Mouse (Mus musculus): Measurements from ENCODE around the gene Irgm1.
"Not testable (repeated sequence)": the region's sequence is repeated elsewhere in the genome, so short reads cannot be mapped to it uniquely, and the experiment has no call there.

Gene Irgm1

DNA sequence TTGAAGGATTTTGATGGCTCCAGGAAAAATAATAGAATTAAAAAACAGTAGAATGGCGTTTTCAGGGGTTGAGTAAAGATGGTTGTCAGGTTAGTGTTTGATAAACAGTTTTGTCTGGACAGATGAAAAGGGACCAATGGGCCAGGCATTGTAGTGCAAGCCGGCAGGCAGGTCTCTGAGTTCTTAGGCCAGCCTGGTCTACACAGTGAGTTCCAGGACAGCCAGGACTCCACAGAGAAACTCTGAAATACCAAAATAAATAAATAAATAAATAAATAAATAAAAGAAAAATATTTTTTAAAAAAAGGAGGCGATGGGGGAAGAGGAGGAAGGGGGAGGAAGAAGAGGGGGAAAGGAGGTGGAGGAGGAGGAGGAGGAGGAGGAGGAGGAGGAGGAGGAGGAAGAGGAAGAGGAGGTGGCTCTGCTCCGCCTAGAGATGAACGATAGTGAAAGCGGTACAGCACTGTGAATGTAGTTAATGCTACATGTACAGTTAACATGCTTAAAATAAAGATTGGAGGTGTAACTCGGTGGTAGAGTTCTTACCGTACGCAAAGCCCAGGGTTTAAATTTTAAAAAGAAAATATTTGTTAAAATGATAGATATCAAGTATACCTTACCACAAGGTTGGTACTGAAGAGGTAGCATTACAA, 38.3 kb downstream of the Irgm1 start:
- no peak for DNase-seq

DNA sequence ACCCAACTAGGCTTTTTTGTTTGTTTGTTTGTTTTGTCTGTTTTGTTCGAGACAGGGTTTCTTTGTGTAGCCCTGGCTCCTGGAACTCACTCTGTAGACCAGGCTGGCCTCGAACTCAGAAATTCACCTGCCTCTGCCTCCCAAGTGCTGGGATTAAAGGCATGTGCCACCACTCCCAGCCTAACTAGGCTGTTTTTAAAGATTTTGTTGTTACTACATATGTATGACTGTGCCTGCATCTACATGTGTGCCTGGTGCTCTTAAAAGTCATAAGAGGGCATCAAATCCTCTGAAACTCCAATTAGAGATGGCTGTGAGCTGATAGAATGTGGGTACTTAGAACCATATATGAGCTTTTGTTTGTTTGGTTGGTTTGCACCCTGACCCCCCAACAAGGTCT, 40.2 kb downstream of the Irgm1 start:
- no peak for DNase-seq

DNA sequence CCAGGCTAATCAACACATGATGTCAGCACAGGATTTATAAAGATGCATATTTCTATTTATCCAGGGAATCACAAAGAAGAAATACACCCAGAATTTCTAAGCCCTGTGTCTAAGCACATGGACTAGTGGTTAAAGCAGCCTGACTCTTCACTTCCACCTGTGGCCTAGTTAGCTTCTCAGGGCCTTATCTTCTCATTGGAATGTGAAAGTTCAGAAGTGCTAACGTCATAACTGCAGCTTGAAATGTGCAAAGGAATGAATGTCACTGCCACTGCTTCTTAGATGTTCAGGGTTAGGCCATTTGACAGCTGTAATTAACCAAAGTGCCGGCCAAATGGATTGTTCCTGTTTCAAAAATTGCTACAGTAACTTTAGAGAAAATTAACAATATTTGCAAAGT, 41.2 kb downstream of the Irgm1 start:
- no peak for DNase-seq

DNA sequence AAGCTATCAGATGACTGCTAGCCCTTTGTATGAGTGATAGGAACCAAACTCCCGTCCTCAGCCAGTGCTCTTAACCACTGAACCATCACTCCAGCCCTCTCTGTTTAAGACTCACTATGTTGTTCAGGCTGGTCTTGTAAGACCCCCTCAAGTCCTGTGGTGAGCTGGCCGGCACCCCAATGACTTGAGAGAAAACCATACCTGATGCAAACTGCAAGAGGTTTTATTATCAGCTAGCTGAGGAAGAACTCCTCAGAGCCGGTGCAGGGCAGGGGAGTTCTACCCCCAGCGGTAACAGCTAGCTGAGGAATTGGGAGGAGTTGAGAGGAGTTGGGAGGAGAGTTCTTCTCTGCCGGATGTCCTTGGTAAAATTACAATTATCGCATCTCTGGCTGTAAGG, 43.6 kb downstream of the Irgm1 start:
- no peak for DNase-seq

DNA sequence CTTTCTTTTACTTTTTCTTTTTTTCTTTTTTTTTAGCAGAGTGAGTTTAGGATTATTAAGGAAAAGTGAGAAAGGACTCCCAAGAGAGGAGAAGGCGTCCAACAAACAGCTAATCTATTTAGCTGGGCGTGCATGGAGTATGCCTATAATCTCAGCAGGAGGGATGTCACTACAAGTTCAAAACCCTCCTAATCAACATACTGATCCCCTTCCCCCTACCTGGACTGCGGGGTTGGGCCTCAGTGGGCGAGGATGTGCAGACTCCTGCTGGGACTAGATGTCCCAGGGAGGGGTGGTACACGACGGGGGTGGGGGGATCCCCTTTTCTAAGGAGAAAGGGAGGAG, 44.8 kb downstream of the Irgm1 start:
- no peak for DNase-seq

DNA sequence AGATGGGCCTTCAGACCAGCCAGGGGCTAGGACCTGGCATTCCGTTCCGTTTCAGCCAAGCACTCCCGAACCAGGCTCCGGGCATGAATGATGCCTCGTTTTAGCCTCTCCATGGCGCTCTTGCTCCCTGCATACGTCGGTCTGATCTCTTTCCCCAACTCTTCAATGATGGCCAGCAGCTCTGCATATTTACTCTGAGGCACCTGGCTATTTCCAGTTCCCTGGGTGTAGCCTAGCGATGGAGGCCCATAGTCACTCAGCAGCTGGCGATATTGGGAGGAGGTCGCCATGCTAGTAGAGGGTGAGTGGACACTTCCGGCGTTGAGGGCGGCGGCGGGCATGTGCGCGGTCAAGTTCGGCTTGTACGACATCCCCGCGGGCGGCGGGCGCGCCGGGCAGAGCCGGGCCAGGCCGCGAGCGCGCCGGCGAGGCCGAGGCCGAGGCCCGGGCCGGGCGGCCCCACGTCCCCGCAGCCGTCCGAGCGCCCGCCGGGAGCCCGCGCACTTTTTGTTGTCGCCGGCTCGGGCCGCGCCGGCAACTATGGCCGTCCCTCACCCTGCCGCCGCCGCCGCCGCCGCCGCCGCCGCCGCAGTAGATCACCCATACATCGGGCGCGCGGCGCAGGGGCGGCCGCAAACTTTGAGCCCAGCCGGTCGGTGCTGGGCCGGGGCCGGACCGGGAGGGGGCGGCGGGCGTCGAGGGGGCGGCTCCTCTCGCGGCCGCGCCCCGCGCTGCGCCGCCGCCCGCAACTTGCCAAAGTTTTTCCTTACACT, 45.3 kb downstream of the Irgm1 start, which contains the start of the genes Trim7 and Gm12184:
Gene Trim7 (plus strand): TSS at position 162 of the 773 bp plus-strand sequence.
Gene Gm12184 (minus strand): TSS at position 677 of the 773 bp plus-strand sequence.
- DNase-seq, result not testable (repeated sequence)

DNA sequence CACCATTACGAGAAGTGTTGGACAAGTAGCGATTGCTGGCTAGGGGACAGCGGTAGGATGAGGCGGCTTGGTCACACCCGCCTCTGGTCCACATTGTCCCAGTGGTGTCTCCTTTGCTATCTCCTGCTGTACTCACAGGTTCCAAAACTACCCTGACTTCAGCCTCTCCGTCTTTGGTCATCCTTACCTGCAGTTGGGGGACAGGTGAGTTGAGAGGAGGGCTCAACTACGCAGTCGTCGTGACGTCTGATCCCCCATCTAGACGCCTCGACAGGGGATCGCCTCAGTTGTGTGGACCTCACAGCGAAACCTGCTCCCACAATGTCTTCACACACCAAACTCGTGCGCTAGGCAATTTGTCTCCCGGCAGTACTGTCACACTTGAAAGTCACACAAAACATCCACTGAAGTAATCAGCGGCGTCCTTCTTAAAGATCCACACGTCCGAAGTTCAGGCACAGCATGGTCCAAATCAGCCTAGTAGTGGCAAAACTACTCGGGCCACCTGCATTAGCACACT, 47.1 kb downstream of the Irgm1 start:
- no peak for DNase-seq

DNA sequence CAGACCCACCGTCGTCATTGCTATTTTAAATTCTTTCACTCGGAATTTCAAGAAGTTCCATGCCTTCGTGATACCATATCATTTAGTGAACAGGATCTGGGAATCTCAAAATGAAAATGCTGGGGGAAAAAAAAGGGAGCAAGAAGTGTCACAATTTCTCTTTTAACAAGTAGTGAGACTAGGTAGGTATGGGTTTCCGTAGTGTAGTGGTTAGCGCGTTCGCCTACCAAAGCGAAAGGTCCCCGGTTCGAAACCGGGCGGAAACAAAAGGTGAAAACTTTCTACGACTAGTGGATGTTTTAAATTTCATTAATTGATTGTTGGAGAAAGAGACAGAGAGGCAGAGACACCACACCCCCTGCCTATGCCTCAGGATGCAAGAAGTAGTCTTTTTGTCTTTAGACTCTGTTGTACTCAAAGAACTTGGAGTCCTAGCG, 47.9 kb downstream of the Irgm1 start:
- peak; percentile 59 for DNase-seq

DNA sequence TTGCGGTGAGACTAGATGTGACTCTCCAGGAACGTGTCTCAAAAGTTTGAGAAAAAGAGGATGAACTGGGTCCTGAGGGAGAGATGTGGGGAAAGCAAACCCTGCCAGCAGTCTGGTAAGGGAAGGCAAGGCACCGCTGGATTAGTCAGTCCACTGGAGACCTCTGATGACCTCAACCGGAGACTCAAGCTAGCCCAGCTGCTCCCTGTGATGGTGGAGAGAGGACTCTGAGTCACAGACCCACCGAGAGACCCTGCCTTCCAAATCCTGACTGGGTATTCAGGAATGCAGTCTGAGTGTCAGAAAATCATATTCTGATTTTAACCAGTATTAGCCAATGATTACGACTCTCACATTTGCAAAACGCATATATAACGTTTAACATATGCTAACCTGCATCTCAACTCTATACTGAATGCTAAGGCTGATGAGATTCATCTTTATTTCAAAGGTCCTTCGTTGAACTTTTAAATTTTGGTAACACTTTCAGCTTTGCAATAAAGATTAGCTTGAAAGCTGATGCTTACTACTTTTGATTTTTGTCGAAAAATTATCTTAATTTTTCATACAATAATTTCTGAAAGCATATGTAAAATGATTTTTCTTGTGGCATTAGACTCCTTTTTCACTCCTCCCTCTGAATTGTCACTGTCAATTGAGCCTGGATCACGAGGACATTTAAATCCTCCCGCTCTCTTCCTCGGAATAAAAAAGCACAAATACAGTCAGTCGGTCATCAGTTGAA, 48.5 kb downstream of the Irgm1 start:
- DNase-seq, result no peak

DNA sequence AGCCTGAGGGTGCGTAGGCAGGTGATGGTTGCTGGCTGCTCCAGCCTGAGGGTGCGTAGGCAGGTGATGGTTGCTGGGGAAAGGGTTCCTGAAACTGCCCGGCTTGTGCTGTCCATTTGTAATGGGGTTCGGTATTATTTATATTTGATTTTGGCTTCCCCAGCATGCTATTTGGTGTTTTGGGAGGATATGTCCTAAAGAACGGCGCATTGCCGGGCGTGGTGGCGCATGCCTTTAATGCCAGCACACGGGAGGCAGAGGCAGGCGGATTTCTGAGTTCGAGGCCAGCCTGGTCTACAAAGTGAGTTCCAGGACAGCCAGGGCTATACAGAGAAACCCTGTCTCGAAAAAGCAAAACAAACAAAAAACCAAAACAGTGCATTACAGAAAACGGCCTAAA, 50.2 kb downstream of the Irgm1 start:
- DNase-seq, result not testable (repeated sequence)

DNA sequence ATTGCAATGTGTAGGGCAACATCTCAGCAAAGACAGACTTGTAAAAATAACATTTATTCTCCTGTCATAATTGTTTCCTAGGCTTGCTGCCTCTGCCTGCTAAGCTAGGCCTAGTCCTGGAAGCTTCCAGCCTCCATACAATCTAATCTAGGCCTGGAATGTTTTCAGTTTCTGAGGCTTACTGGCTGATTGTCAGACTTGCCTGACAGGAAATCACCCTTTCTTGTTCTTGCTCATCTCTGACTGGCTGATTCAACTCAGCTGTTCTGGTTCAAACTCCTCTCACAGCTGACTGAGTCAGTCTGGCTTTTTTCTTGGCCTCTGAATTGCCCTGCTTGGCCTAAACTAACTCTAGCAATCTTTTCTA, 51.2 kb downstream of the Irgm1 start:
- no peak for DNase-seq

DNA sequence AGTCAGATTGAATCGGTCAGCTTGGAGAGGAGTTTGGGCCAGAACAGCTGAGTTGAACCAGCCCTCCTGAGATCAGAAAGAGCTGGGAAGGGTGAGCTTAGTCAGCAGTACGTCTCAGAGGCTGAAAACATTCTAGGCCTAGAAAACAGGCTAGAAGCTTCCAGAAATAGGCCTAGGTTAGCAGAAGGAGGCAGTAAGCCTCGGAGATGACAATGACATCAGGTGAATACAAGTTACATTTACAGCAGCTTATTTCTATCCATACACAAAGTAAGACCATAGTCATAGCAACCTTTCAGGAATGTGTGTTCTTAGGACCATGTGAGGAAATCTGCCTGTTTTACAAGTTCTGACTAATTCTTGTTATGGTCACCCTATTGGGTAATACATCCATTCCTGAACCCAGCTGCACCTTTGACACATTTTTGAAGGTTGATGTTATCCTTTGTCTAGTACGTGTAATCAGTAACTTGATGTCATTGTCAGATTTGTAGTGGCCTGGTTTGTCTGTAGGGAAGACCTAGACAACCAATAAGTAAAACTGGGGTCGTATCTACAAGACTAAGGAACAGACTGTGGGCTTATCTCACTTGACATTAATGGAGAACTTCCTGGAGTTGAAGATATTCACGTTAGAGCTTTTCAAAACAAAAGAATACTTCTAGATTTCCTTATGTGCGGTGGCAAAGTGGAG, 51.7 kb downstream of the Irgm1 start:
- no peak for DNase-seq

DNA sequence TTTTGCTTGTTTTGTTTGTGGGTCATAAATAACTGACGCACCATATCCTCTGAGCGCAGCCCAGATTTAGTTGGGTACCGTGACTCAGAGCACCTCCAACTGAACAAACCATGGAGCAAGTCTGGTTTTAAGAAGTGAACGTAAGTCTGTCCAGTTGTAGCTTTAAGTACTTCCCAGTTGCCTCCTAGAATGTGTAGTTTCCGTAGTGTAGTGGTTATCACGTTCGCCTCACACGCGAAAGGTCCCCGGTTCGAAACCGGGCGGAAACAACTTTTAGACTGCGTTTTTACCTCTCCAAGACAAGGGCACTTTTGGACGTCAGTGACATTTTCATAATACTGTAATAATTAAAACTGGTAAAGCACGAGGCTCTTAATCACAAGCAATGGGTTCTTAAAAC, 53.1 kb downstream of the Irgm1 start:
- peak; percentile 94 for DNase-seq

DNA sequence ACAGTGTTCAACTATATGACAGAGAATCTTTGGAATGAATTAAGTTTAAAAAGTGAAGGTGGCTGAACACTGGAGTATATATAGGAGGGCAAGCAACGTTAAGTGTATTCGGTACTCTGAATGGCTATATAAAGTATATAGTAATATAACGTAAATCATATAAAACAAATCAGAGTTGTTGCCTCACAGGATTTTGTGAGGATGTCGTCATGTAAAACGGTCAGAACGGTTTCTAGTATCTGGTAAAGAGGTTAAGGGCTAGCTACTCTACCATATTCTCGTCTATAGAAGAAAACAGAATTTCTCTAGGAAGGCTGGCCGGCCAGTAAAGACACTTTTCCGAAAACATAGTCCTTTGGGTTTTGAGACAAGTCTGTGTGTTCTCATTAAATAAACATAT, 53.7 kb downstream of the Irgm1 start:
- DNase-seq, result no peak

DNA sequence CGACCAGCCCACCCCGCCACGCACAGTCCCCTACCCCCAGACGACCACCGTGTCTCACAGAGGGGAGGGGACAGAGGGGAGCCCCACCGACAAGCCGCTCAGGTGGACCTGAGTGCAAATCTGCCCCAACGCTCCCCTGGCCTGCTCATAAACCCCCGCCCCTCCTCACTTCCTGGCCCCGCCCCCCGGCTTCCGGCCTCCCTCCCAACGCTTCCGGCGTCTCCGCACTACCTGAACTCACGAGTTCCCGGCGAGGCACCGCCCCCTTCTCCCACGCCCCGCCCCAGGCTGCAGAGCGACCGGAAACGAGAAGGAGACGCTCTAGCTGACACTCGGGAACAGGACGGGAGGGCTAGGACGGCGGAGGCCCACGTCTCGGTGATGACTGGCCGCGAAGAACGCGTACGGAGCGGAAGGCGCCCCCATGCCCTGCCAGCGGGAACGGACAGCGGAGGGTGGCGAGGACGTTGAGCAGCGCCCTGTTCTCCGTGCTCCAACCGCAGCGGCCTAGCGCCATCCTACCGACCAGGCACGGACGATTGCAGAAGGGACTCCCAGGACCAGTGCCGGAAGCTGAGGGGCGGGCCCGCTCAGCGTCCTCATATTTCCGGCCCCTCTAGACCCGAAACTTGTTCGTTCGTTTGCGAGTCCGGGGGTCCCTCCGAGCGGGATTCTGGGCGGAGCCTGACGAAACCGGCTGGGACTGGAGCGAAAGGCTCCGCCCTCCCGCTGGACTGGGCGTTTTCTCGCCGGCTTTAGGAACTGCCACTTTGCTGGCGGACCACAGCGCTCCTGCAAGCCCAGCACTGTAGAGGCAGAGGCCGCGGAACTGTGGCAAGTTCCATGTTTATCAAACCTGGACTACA, 54.5 kb downstream of the Irgm1 start, which contains the start of gene Trim41:
Gene Trim41 (minus strand): TSS at position 554 of the 866 bp plus-strand sequence.
- peak; percentile 99 for DNase-seq

DNA sequence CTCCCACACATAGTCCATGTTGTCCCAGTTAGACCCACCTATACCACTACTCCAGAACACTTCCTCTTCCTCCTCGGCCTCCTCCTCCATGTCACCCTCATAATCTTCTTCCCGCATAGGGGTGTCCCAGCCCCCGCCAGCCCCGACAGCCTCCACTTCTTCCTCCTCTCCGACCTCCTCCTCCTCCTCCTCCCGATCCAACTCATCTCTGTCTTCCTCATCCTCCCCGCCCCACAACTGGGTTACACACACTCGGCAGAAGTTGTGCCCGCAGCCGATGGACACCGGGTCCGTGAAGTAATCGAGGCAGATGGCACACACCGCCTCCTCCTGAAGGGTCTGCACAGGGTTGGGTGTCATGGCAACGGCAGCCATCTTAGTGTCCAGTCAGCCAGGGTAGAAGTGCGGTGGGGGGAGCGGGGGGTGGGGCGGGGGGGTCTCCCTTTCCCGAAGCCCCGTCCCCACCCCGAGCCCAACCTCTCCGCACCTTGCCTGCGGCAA, 55.2 kb downstream of the Irgm1 start:
- DNase-seq, result peak; percentile 56

DNA sequence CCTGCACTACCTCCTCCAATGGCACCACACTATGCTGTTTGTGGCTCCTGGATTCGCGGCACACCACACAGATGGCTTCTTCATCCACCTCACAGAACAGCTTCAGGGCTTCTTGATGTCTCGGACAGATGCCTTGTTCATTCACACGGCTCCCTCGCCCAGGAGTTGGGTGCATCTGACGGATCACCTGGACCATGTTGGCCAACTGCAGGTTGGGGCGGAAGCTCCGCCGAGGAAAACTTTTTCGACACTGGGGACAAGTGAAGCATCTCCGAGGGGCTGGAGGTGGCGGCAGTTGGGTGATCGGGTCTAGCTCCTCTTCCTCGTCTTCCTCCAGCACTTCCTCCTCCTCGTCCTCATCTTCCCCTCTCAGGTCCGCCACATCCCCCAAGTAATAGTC, 55.6 kb downstream of the Irgm1 start:
- no peak for DNase-seq

DNA sequence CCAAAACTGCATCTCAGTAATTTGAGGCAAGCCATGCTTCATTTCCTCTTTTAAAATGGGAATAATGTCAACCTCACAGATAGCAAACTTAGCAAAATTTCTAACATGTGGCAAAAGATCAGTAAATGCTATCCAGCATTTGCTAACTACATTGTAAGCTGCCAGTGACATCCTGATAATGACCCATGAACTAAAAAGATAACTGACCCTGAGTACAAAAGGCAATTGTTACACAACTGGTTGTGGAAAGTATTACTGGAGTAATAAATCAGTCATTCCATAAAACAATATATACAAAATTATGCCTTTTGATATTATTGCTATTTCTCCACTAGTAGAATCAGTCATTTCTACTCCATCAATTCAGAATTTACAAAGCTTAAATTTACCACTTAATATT, 57.7 kb downstream of the Irgm1 start:
- DNase-seq, result no peak

Data from kidney, adult 9 months (tissue).